7 mouse cellular contexts compared by ENCODE assay signal in genomic region chr4:114666238-114666978, GRCm38 (mm10).
DNase-seq lines count a peak whose midpoint lies in the region; ATAC-seq lines count a peak whose summit lies in the region.

No protein-coding gene starts in this region.

- peak overlapping the region; percentile 27 for H3K4me3 ChIP-seq in forebrain, embryonic 15.5 days
- peak overlapping the region; percentile 27 for H3K4me3 ChIP-seq in liver, embryonic 16.5 days (ENCODE audit: low read depth, low read length)

- no peaks in the 10 kb centered on the region for H3K36me3 ChIP-seq in forebrain, embryonic 15.5 days
- no peaks in the 10 kb centered on the region for H3K36me3 ChIP-seq in liver, embryonic 16.5 days (ENCODE audit: control insufficient read depth, insufficient read depth)

- WGBS in forebrain, embryonic 15.5 days = 4% methylated on average over 41 of the region's 41 CpGs
- 14% methylated on average over 41 of the region's 41 CpGs for WGBS in liver, embryonic 16.5 days (ENCODE audit: insufficient replicate concordance)

- peak; percentile 25 for DNase-seq in thymus, postnatal 4 days
- DNase-seq in thymus, postnatal 36 days = no peak
- DNase-seq in urinary bladder, postnatal 14 days (ENCODE audit: low spot score) = no peak
- DNase-seq in gastrocnemius, adult 8-10 months (ENCODE audit: low spot score in 2 of 2) = no peak

- H3K4me2 ChIP-seq in forebrain, embryonic 15.5 days (replicated peaks) = peak overlapping the region; percentile 40
- peak overlapping the region; percentile 54 for H3K4me2 ChIP-seq in liver, embryonic 16.5 days (ENCODE audit: low read depth, low read length)

- no peak overlapping the region; the same call in 1 of the 2 replicates for H3K9ac ChIP-seq in forebrain, embryonic 15.5 days (replicated peaks)
- H3K9ac ChIP-seq in liver, embryonic 16.5 days (ENCODE audit: low read depth, low read length) = no peak overlapping the region; the same call in 1 of the 2 replicates

- no peaks in the 10 kb centered on the region for H3K9me3 ChIP-seq in forebrain, embryonic 15.5 days
- no peaks in the 10 kb centered on the region for H3K9me3 ChIP-seq in liver, embryonic 16.5 days (replicated peaks; ENCODE audit: control insufficient read depth, low read length)

- peaks cover 71% of the 10 kb centered on the region for H3K27me3 ChIP-seq in forebrain, embryonic 15.5 days
- peaks cover 25% of the 10 kb centered on the region for H3K27me3 ChIP-seq in liver, embryonic 16.5 days (ENCODE audit: control insufficient read depth, insufficient read depth, low read depth, low read length)

- peak; percentile 46 for ATAC-seq in forebrain, embryonic 15.5 days (replicated peaks)
- ATAC-seq in liver, embryonic 16.5 days (ENCODE audit: low read depth) = no peak
- no peak for ATAC-seq in CD4-positive, CD25-positive, alpha-beta regulatory T cell, adult 4 months

- peaks cover 14% of the 10 kb centered on the region for H3K4me1 ChIP-seq in forebrain, embryonic 15.5 days
- peaks cover 12% of the 10 kb centered on the region for H3K4me1 ChIP-seq in liver, embryonic 16.5 days (ENCODE audit: control insufficient read depth, low read depth, low read length)

- no peak overlapping the region for H3K27ac ChIP-seq in forebrain, embryonic 15.5 days (replicated peaks)
- no peak overlapping the region for H3K27ac ChIP-seq in liver, embryonic 16.5 days (ENCODE audit: low read length)
